Mouse (Mus musculus): ENCODE measurements around the gene Ptprk.

Ptprk gene

GRCm38 (mm10) chr10:28112826-28113589, 38.4 kb downstream of the Ptprk start:
- peak; percentile 45 for DNase-seq (ENCODE audit: low read depth, low spot score)

GRCm38 (mm10) chr10:28113879-28114278, 39.3 kb downstream of the Ptprk start:
- DNase-seq (ENCODE audit: low read depth, low spot score): peak; percentile 84

- no peak for DNase-seq (ENCODE audit: low read depth, low spot score)
Measured at GRCm38 (mm10) chr10:28116982-28117381, 42.4 kb downstream of the Ptprk start.

- no peak for DNase-seq (ENCODE audit: low read depth, low spot score)
Measured at GRCm38 (mm10) chr10:28118783-28119365, 44.3 kb downstream of the Ptprk start.

GRCm38 (mm10) chr10:28123881-28124280, 49.3 kb downstream of the Ptprk start:
- DNase-seq (ENCODE audit: low read depth, low spot score): no peak

GRCm38 (mm10) chr10:28128011-28128410, 53.4 kb downstream of the Ptprk start:
- DNase-seq (ENCODE audit: low read depth, low spot score): no peak

- no peak for DNase-seq (ENCODE audit: low read depth, low spot score)
Measured at GRCm38 (mm10) chr10:28128450-28128849, 53.8 kb downstream of the Ptprk start.

- no peak for DNase-seq (ENCODE audit: low read depth, low spot score)
Measured at GRCm38 (mm10) chr10:28130422-28130821, 55.8 kb downstream of the Ptprk start.

- DNase-seq (ENCODE audit: low read depth, low spot score): peak; percentile 12
Measured at GRCm38 (mm10) chr10:28133770-28134169, 59.1 kb downstream of the Ptprk start.

- no peak for DNase-seq (ENCODE audit: low read depth, low spot score)
Measured at GRCm38 (mm10) chr10:28138399-28138798, 63.8 kb downstream of the Ptprk start.

GRCm38 (mm10) chr10:28144459-28144858, 69.8 kb downstream of the Ptprk start:
- DNase-seq (ENCODE audit: low read depth, low spot score): no peak

- no peak for DNase-seq (ENCODE audit: low read depth, low spot score)
Measured at GRCm38 (mm10) chr10:28145326-28145725, 70.7 kb downstream of the Ptprk start.

GRCm38 (mm10) chr10:28155688-28156685, 81.4 kb downstream of the Ptprk start:
- DNase-seq (ENCODE audit: low read depth, low spot score): no peak

GRCm38 (mm10) chr10:28159716-28160115, 85.1 kb downstream of the Ptprk start:
- DNase-seq (ENCODE audit: low read depth, low spot score): no peak

GRCm38 (mm10) chr10:28161306-28161705, 86.7 kb downstream of the Ptprk start:
- no peak for DNase-seq (ENCODE audit: low read depth, low spot score)

- DNase-seq (ENCODE audit: low read depth, low spot score): peak; percentile 67
Measured at GRCm38 (mm10) chr10:28164250-28164649, 89.6 kb downstream of the Ptprk start.

- DNase-seq (ENCODE audit: low read depth, low spot score): no peak
Measured at GRCm38 (mm10) chr10:28164746-28165145, 90.1 kb downstream of the Ptprk start.

- DNase-seq (ENCODE audit: low read depth, low spot score): no peak
Measured at GRCm38 (mm10) chr10:28166610-28167009, 92.0 kb downstream of the Ptprk start.

- DNase-seq (ENCODE audit: low read depth, low spot score): peak; percentile 63
Measured at GRCm38 (mm10) chr10:28167097-28167496, 92.5 kb downstream of the Ptprk start.

- DNase-seq (ENCODE audit: low read depth, low spot score): peak; percentile 80
Measured at GRCm38 (mm10) chr10:28171196-28171595, 96.6 kb downstream of the Ptprk start.

GRCm38 (mm10) chr10:28178876-28179275, 104.3 kb downstream of the Ptprk start:
- no peak for DNase-seq (ENCODE audit: low read depth, low spot score)

- DNase-seq (ENCODE audit: low read depth, low spot score): no peak
Measured at GRCm38 (mm10) chr10:28182081-28182480, 107.5 kb downstream of the Ptprk start.
